9 mouse cellular contexts compared by ENCODE assay signal in the genomic region with DNA sequence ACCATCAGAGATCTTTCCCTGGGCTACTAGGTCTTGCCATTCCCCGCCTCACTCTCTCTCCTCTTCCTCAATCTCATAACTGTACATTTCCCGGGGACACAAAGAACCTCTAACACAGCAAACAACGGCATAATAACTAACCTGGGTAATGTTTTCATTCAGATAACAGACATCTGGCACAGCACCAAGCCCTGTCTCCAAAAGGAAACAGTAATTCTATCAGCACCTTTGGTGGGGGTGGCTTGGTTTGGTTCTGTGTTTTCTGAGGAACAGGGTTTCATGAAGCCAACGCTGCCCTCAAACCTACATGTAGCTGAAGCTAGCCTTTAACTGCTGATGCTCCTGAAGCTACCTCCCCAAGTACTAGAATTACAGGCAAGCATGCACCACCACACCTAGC. TPM values are rescaled to one million over a fixed set of nuclear protein-coding genes. Genes with fewer than 3 reads are reported as not detected.
DNase-seq lines count a peak whose midpoint lies in the region; ATAC-seq and TF ChIP-seq lines count a peak whose summit lies in the region.
"Had no signal": no experiment of that assay in that cellular context is flagged by ENCODE, and none has a peak within 500 bp of the region (broad histone marks: within the 10 kb centered on the region; RNA-seq: fewer than 3 reads in every experiment).

No protein-coding gene starts in this region.

- WGBS in hindbrain, embryonic 15.5 days, result 88% methylated on average over 4 of the region's 4 CpGs
- 16% methylated on average over 4 of the region's 4 CpGs for WGBS in liver, embryonic 15.5 days (ENCODE audit: insufficient replicate concordance)

- peaks cover 15% of the 10 kb centered on the region for H3K36me3 ChIP-seq in erythroblast, embryonic 14.5 days (ENCODE audit: control insufficient read depth)
- peaks cover 37% of the 10 kb centered on the region for H3K36me3 ChIP-seq in G1E (replicated peaks)
- H3K36me3 ChIP-seq in hindbrain, embryonic 15.5 days, result no peaks in the 10 kb centered on the region
- H3K36me3 ChIP-seq in liver, embryonic 15.5 days (replicated peaks), result 0 out of 2 replicates have a peak, but pooled peaks cover 4% of the 10 kb centered on the region

- H3K4me3 ChIP-seq in erythroblast, embryonic 14.5 days (replicated peaks), result peak overlapping the region; percentile 13
- H3K4me3 ChIP-seq in G1E (ENCODE audit: low read depth, low read length), result no peak overlapping the region
- H3K4me3 ChIP-seq in hindbrain, embryonic 15.5 days, result no peak overlapping the region
- peak overlapping the region; percentile 8; the same call in 1 of the 2 replicates for H3K4me3 ChIP-seq in liver, embryonic 15.5 days (replicated peaks)

- no peak overlapping the region for H3K9ac ChIP-seq in hindbrain, embryonic 15.5 days
- H3K9ac ChIP-seq in liver, embryonic 15.5 days, result 0 out of 2 replicates have a peak overlapping the region, but pooled peaks have one; percentile 33
- H3K9ac ChIP-seq: midbrain, embryonic 12.5 days had no signal

- no peak overlapping the region for H3K27ac ChIP-seq in hindbrain, embryonic 15.5 days (replicated peaks)
- peak overlapping the region; percentile 62 for H3K27ac ChIP-seq in liver, embryonic 15.5 days (replicated peaks)
- H3K27ac ChIP-seq: midbrain, embryonic 12.5 days had no signal

- H3K4me2 ChIP-seq in hindbrain, embryonic 15.5 days, result peak overlapping the region; percentile 67
- peak overlapping the region; percentile 95 for H3K4me2 ChIP-seq in liver, embryonic 15.5 days

- H3K4me1 ChIP-seq in erythroblast, embryonic 14.5 days (ENCODE audit: control insufficient read depth), result peaks cover 46% of the 10 kb centered on the region
- peaks cover 46% of the 10 kb centered on the region for H3K4me1 ChIP-seq in G1E (ENCODE audit: insufficient read depth, low read depth, low read length)
- peaks cover 34% of the 10 kb centered on the region for H3K4me1 ChIP-seq in hindbrain, embryonic 15.5 days (replicated peaks)
- peaks cover 53% of the 10 kb centered on the region for H3K4me1 ChIP-seq in liver, embryonic 15.5 days (replicated peaks)

- no peaks in the 10 kb centered on the region for H3K9me3 ChIP-seq in erythroblast, embryonic 14.5 days (ENCODE audit: control insufficient read depth, low read length)
- H3K9me3 ChIP-seq in G1E (replicated peaks), result no peaks in the 10 kb centered on the region
- no peaks in the 10 kb centered on the region for H3K9me3 ChIP-seq in hindbrain, embryonic 15.5 days
- no peaks in the 10 kb centered on the region for H3K9me3 ChIP-seq in liver, embryonic 15.5 days (replicated peaks)
- H3K9me3 ChIP-seq: midbrain, embryonic 12.5 days had no signal

- no peak for TF ChIP-seq CTCF in G1E (IDR thresholded peaks at IDR 0.05; ENCODE audit: low read depth, low read length)

- H3K27me3 ChIP-seq in erythroblast, embryonic 14.5 days (ENCODE audit: control insufficient read depth), result no peaks in the 10 kb centered on the region
- no peaks in the 10 kb centered on the region for H3K27me3 ChIP-seq in G1E (ENCODE audit: insufficient read depth, low read length)
- H3K27me3 ChIP-seq in hindbrain, embryonic 15.5 days, result no peaks in the 10 kb centered on the region
- no peaks in the 10 kb centered on the region for H3K27me3 ChIP-seq in liver, embryonic 15.5 days
- H3K27me3 ChIP-seq: midbrain, embryonic 12.5 days had no signal

- no peak for ATAC-seq in erythroblast, adult 5-6 weeks (replicated peaks; ENCODE audit: low FRiP score, poor library complexity, severe bottlenecking)
- no peak for ATAC-seq in G1E (ENCODE audit: extremely low read depth, insufficient number of reproducible peaks, low FRiP score, poor library complexity, severe bottlenecking)
- ATAC-seq in hindbrain, embryonic 15.5 days (ENCODE audit: low FRiP score, low read depth), result no peak
- no peak for ATAC-seq in liver, embryonic 15.5 days (ENCODE audit: insufficient read depth)

- DNase-seq in G1E (ENCODE audit: low spot score), result peak; percentile 34
- no peak for DNase-seq in embryo, embryonic 10 days (ENCODE audit: low spot score)
- no peak for DNase-seq in spleen, postnatal 36 days (ENCODE audit: low spot score in 2 of 2)
- DNase-seq in embryo, embryonic 11 days, result no peak

RNA-seq across cellular contexts. Expression of a gene that starts 2.2 kb away (rescaled TPM):
- 0.04 and 0.14 TPM in 2 replicates for polyA plus RNA-seq in erythroblast, embryonic 14.5 days (2012)
- total RNA-seq in erythroblast, adult 5-6 weeks (2015; ENCODE audit: low replicate concordance), result 42.0 and 44.8 TPM in 2 replicates
- 23.0 and 27.3 TPM in 2 replicates for total RNA-seq in erythroblast, adult 5-6 weeks (2017; ENCODE audit: low replicate concordance)
- 50.6 and 51.8 TPM in 2 replicates for total RNA-seq in G1E (2014; fragmentation: Nextera tagmentation)
- 288 and 294 TPM in 2 replicates for total RNA-seq in G1E (2017)
- 20.1 and 24.3 TPM in 2 replicates for polyA plus RNA-seq in G1E (2012)
- 186 and 188 TPM in 2 replicates for polyA plus RNA-seq in hindbrain, embryonic 15.5 days (2015; fragmentation: Nextera tagmentation; extraction: Ambion mirVana)
- 76.4 and 80.3 TPM in 2 replicates for polyA plus RNA-seq in liver, embryonic 15.5 days (2015; fragmentation: Nextera tagmentation; extraction: Ambion mirVana)

RNA-seq across cellular contexts. Expression of a gene that starts 41.6 kb away (rescaled TPM):
- polyA plus RNA-seq in erythroblast, embryonic 14.5 days (2012), result 3.7 and 5.9 TPM in 2 replicates
- total RNA-seq in erythroblast, adult 5-6 weeks (2015; ENCODE audit: low replicate concordance), result 13.6 and 16.1 TPM in 2 replicates
- total RNA-seq in erythroblast, adult 5-6 weeks (2017; ENCODE audit: low replicate concordance), result 34.8 and 40.4 TPM in 2 replicates
- total RNA-seq in G1E (2014; fragmentation: Nextera tagmentation) (53.2 and 70.6 TPM in 2 replicates), G1E (2017) (84.9 and 106 TPM in 2 replicates)
- polyA plus RNA-seq in G1E (2012), result 59.6 and 98.9 TPM in 2 replicates
- 73.0 and 75.9 TPM in 2 replicates for polyA plus RNA-seq in hindbrain, embryonic 15.5 days (2015; fragmentation: Nextera tagmentation; extraction: Ambion mirVana)
- 32.2 and 36.2 TPM in 2 replicates for polyA plus RNA-seq in liver, embryonic 15.5 days (2015; fragmentation: Nextera tagmentation; extraction: Ambion mirVana)

Comparison
In these comparisons a context has a peak if more than half of its experiments do, and no peak if none do; other contexts are left out.
1. H3K4me3 ChIP-seq: peak in erythroblast, embryonic 14.5 days (single experiment) and liver, embryonic 15.5 days (single experiment); none in G1E (single experiment) and hindbrain, embryonic 15.5 days (single experiment).
2. RNA of a gene that starts 2.2 kb away (polyA plus RNA-seq): 186 to 188 TPM in hindbrain, embryonic 15.5 days, 76.4 to 80.3 TPM in liver, embryonic 15.5 days and 20.1 to 24.3 TPM in G1E; 0.04 to 0.14 TPM in erythroblast, embryonic 14.5 days; every median in the first group is over 10 times any median in the second.